Mouse (Mus musculus): ENCODE results near the gene Gtf2e1. TPM values are rescaled to one million over a fixed set of nuclear protein-coding genes. Genes with fewer than 3 reads are reported as not detected.
A peak's percentile ranks its signal among the peaks of the same experiment; 100 is the strongest.

The Gtf2e1 gene
- 1.2 and 5.0 TPM in 2 replicates for polyA plus RNA-seq (2011; ENCODE audit: insufficient read depth, insufficient read length, low replicate concordance, missing spikeins)

DNA sequence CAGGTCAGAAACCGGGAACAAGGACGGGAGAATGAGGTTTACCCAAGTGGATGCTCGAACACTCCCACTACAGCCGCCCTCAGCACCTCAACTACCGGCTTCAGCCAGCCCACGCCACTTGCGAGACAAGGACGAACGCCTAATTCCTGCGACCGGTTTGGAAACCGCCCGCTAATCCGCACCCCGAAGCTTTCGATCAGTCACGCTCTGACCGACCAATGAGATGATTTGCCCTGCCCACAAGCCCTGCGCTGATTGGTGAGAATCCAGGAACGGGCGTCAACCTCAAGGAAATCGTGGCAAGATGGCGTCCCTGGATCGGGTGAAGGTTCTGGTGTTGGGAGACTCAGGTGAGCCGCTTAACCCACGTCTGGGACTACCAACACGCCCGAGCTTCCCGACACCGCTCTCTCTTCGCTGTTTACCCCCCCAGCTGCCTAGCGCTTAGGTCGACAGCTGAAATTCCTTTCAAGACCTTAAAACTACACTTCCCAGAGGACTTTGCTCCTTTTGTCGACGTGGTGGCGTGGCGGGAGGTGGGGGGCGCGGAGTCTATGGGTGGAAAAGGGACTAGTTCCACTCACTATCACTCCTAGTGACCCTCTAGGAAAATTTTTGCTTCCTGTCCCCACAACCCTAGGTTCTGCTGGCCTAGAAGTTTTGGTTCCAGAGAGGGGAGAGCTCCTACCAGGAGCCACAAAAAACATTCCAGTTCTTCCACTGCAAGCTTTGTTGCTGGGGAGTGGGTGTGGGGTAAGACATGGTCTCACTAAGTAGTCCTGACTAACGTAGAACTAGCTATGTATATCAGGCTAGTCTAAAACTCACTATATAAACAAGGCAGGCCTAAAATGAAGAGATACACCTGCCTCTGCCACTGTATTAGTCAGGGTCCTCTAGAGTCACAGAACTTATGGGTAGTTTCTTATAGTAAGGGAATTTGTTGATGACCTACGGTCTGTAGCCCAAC, at the start of gene Gtf2e1, which contains the start of gene Rabl3:
Gtf2e1 (minus strand) TSS at position 179 of the 970 bp plus-strand sequence.
Rabl3 (plus strand) TSS at position 275 of the 970 bp plus-strand sequence.
- 1% methylated on average over 41 of the region's 41 CpGs for whole genome bisulfite sequencing

DNA sequence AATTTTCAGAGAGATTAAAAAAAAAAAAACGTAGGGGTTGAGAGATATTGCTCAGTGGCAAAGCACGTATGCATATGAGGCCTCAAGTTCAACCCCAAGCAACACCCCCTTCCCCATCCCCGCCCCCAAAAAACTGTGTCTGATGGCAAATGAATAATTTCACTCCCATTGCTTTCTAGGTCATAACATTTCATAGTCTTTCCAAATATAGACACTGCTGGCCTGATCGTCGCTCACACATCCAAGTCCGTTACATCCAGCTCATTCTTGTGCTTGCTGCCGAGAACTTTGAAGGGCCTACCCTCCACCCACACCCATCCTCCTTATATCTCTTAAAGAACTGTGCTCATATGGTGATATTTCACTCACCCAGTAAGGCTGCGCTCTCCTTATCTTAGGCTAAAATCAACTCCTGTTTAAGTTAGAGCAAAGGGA, 45.6 kb upstream of the Gtf2e1 start:
- H3K27ac ChIP-seq (ENCODE audit: control insufficient read depth, insufficient read depth, low read depth, low read length, poor library complexity), result no peak overlapping the region
- WGBS, result 75% methylated on average over 8 of the region's 8 CpGs
- H3K4me3 ChIP-seq (replicated peaks; ENCODE audit: control insufficient read depth, low read depth, low read length), result no peak overlapping the region
- no peak for TF ChIP-seq CTCF (IDR thresholded peaks at IDR 0.05; ENCODE audit: control insufficient read depth, insufficient read depth, low read length)
- TF ChIP-seq POLR2A (IDR thresholded peaks at IDR 0.05; ENCODE audit: borderline replicate concordance, control insufficient read depth, low read depth, low read length), result no peak
- H3K4me1 ChIP-seq (ENCODE audit: control insufficient read depth, insufficient read depth, low read length), result no peaks in the 10 kb centered on the region

More for the DNA sequence above, at the start of gene Gtf2e1, which contains the start of gene Rabl3:
- Histone ChIP-seq H3K4me1 (ENCODE audit: control insufficient read depth, insufficient read depth, low read length) (no peaks in the 10 kb centered on the region; the same call in 1 of the 2 replicates), H3K4me3 (replicated peaks; ENCODE audit: control insufficient read depth, low read depth, low read length) (peak within 1 kb of the TSS; percentile 64), H3K27ac (ENCODE audit: control insufficient read depth, insufficient read depth, low read depth, low read length, poor library complexity) (peak within 1 kb of the TSS; percentile 62)
- TF ChIP-seq POLR2A (IDR thresholded peaks at IDR 0.05; ENCODE audit: borderline replicate concordance, control insufficient read depth, low read depth, low read length) (peak; percentile 90), CTCF (IDR thresholded peaks at IDR 0.05; ENCODE audit: control insufficient read depth, insufficient read depth, low read length) (no peak)

DNA sequence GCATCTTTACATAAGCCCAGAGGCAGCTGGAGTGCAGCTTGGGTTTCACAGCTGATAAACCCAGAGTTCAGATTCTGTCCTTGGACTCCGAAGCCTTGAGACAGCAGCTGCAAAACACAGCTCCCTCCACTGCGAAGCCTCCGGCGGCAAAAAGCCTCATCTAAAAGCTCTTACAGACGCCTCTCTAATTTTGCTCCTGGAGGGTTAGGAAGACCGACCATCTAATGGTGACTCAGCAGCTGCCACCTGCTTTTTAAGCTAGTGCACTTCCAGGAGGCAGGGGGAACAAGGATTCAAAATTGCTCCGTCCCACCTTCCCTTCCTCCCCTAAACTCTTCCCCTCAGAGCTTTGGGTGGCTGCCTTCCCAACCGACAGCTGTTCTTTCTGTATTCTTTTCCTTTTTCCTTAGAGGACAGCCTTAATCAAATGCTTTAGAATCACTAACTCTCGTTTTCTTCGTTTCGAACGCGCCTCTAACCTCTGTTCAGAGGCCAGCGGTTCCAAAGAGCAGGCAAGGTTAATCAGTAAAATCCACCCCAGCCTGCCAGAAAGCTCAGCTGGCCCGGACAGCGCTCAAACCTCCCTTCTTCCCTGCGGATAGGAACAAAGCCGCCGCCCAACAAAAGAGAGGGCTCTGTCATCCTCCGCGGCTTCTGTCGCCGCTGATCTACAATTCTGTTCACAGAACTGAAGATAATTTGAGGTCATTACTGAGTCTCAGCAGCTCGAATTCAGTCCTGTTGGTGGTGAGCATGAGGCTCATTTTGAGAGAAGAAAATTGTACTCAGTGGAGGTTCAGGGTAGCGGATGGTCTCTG, 44.8 kb upstream of the Gtf2e1 start:
- H3K27ac ChIP-seq (ENCODE audit: control insufficient read depth, insufficient read depth, low read depth, low read length, poor library complexity), result no peak overlapping the region
- no peak for TF ChIP-seq POLR2A (IDR thresholded peaks at IDR 0.05; ENCODE audit: borderline replicate concordance, control insufficient read depth, low read depth, low read length)
- no peak for TF ChIP-seq CTCF (IDR thresholded peaks at IDR 0.05; ENCODE audit: control insufficient read depth, insufficient read depth, low read length)
- no peaks in the 10 kb centered on the region for H3K4me1 ChIP-seq (ENCODE audit: control insufficient read depth, insufficient read depth, low read length)
- 6% methylated on average over 25 of the region's 25 CpGs for whole genome bisulfite sequencing
- H3K4me3 ChIP-seq (replicated peaks; ENCODE audit: control insufficient read depth, low read depth, low read length), result no peak overlapping the region

- H3K4me3 ChIP-seq (replicated peaks; ENCODE audit: control insufficient read depth, low read depth, low read length), result no peak overlapping the region
- no peak overlapping the region for H3K27ac ChIP-seq (ENCODE audit: control insufficient read depth, insufficient read depth, low read depth, low read length, poor library complexity)
- H3K4me1 ChIP-seq (ENCODE audit: control insufficient read depth, insufficient read depth, low read length), result no peaks in the 10 kb centered on the region
- 50% methylated on average over 6 of the region's 6 CpGs for WGBS
- TF ChIP-seq POLR2A (IDR thresholded peaks at IDR 0.05; ENCODE audit: borderline replicate concordance, control insufficient read depth, low read depth, low read length) (no peak), CTCF (IDR thresholded peaks at IDR 0.05; ENCODE audit: control insufficient read depth, insufficient read depth, low read length) (no peak)
Observed at GRCm38 (mm10) chr16:37583801-37584200, 44.2 kb upstream of the Gtf2e1 start.

- H3K4me1 ChIP-seq (ENCODE audit: control insufficient read depth, insufficient read depth, low read length), result no peaks in the 10 kb centered on the region
- WGBS, result 82% methylated on average over 3 of the region's 3 CpGs
- no peak overlapping the region for H3K27ac ChIP-seq (ENCODE audit: control insufficient read depth, insufficient read depth, low read depth, low read length, poor library complexity)
- no peak for TF ChIP-seq POLR2A (IDR thresholded peaks at IDR 0.05; ENCODE audit: borderline replicate concordance, control insufficient read depth, low read depth, low read length)
- H3K4me3 ChIP-seq (replicated peaks; ENCODE audit: control insufficient read depth, low read depth, low read length), result no peak overlapping the region
Observed at GRCm38 (mm10) chr16:37583306-37583705, 43.7 kb upstream of the Gtf2e1 start.

- H3K4me1 ChIP-seq (ENCODE audit: control insufficient read depth, insufficient read depth, low read length), result no peaks in the 10 kb centered on the region
- H3K4me3 ChIP-seq (replicated peaks; ENCODE audit: control insufficient read depth, low read depth, low read length), result no peak overlapping the region
- TF ChIP-seq POLR2A (IDR thresholded peaks at IDR 0.05; ENCODE audit: borderline replicate concordance, control insufficient read depth, low read depth, low read length) (no peak), CTCF (IDR thresholded peaks at IDR 0.05; ENCODE audit: control insufficient read depth, insufficient read depth, low read length) (no peak)
- no peak overlapping the region for H3K27ac ChIP-seq (ENCODE audit: control insufficient read depth, insufficient read depth, low read depth, low read length, poor library complexity)
- 79% methylated on average over 3 of the region's 3 CpGs for WGBS
Observed at GRCm38 (mm10) chr16:37581901-37582300, 42.3 kb upstream of the Gtf2e1 start.

DNA sequence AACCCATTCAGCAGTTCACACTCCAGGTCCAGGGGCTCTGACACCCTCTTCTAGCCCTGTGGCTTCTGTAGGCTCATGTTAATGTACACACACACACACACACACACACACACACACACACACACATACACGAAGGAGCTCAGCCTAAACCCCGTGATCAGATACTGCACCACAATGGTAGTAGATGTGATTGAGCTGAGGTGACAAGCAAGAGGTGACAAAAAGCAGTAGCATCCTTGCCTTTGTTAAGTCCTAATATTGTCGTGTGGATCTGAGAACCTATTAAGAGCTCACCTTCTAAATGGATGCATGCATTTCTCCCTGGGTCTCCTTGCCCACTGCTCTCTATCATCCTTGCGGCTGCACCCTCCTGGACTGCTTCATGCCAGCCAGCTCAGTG, 41.1 kb upstream of the Gtf2e1 start:
- no peaks in the 10 kb centered on the region for H3K4me1 ChIP-seq (ENCODE audit: control insufficient read depth, insufficient read depth, low read length)
- no peak overlapping the region for H3K4me3 ChIP-seq (replicated peaks; ENCODE audit: control insufficient read depth, low read depth, low read length)
- no peak for TF ChIP-seq CTCF (IDR thresholded peaks at IDR 0.05; ENCODE audit: control insufficient read depth, insufficient read depth, low read length)
- TF ChIP-seq POLR2A (IDR thresholded peaks at IDR 0.05; ENCODE audit: borderline replicate concordance, control insufficient read depth, low read depth, low read length), result no peak
- H3K27ac ChIP-seq (ENCODE audit: control insufficient read depth, insufficient read depth, low read depth, low read length, poor library complexity), result no peak overlapping the region
- WGBS, result 75% methylated on average over 4 of the region's 4 CpGs

DNA sequence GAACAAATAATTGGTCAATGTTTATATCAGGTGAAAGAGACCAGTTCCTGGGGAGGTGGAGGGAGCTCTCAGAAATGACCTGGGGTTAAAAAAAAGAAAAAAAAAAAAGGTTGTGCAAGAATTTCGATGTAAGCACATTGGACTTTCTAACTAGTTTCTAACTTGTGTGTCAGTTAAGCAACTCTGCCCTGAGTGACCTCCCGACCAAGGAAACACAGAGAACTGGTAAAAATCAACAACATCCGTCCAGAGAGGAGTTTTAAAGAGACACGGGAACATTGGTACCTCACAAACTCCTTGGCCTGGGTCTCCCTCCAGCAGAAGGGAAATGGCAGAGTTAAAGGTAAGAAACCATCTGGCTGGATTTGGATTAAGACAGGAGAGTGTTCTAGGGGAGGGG, 40.4 kb upstream of the Gtf2e1 start, which contains the start of gene Hgd:
Hgd (plus strand) TSS at position 160 of the 400 bp plus-strand sequence.
- WGBS, result 60% methylated on average over 4 of the region's 4 CpGs
- H3K4me1 ChIP-seq (ENCODE audit: control insufficient read depth, insufficient read depth, low read length), result no peaks in the 10 kb centered on the region
- no peak within 1 kb of the TSS for H3K27ac ChIP-seq (ENCODE audit: control insufficient read depth, insufficient read depth, low read depth, low read length, poor library complexity)
- no peak for TF ChIP-seq CTCF (IDR thresholded peaks at IDR 0.05; ENCODE audit: control insufficient read depth, insufficient read depth, low read length)
- TF ChIP-seq POLR2A (IDR thresholded peaks at IDR 0.05; ENCODE audit: borderline replicate concordance, control insufficient read depth, low read depth, low read length), result no peak
- H3K4me3 ChIP-seq (replicated peaks; ENCODE audit: control insufficient read depth, low read depth, low read length), result no peak within 1 kb of the TSS

Data from bone marrow, adult 2 months (tissue).